Mouse (Mus musculus): ENCODE data around the gene Hes3. TPM values are rescaled to one million over a fixed set of nuclear protein-coding genes. Genes with fewer than 3 reads are reported as not detected.

The Hes3 gene
- polyA plus RNA-seq, 1 experiment = not detected

GRCm38 (mm10) chr4:152290385-152290784 is 1.1 kb downstream of the Hes3 start:
- H3K27ac ChIP-seq (ENCODE audit: control insufficient read depth, insufficient read depth, low read depth, low read length, poor library complexity) = no peak overlapping the region
- H3K4me1 ChIP-seq (ENCODE audit: control insufficient read depth, insufficient read depth, low read length) = no peaks in the 10 kb centered on the region
- WGBS = 2% methylated on average over 39 of the region's 39 CpGs
- TF ChIP-seq CTCF (IDR thresholded peaks at IDR 0.05; ENCODE audit: control insufficient read depth, insufficient read depth, low read length) (no peak), POLR2A (IDR thresholded peaks at IDR 0.05; ENCODE audit: borderline replicate concordance, control insufficient read depth, low read depth, low read length) (no peak)
- no peak overlapping the region for H3K4me3 ChIP-seq (replicated peaks; ENCODE audit: control insufficient read depth, low read depth, low read length)

GRCm38 (mm10) chr4:152288398-152288945 is 3.0 kb downstream of the Hes3 start:
- TF ChIP-seq CTCF (IDR thresholded peaks at IDR 0.05; ENCODE audit: control insufficient read depth, insufficient read depth, low read length) (no peak), POLR2A (IDR thresholded peaks at IDR 0.05; ENCODE audit: borderline replicate concordance, control insufficient read depth, low read depth, low read length) (no peak)
- H3K27ac ChIP-seq (ENCODE audit: control insufficient read depth, insufficient read depth, low read depth, low read length, poor library complexity) = no peak overlapping the region
- H3K4me1 ChIP-seq (ENCODE audit: control insufficient read depth, insufficient read depth, low read length) = no peaks in the 10 kb centered on the region
- 56% methylated on average over 18 of the region's 18 CpGs for WGBS
- no peak overlapping the region for H3K4me3 ChIP-seq (replicated peaks; ENCODE audit: control insufficient read depth, low read depth, low read length)

GRCm38 (mm10) chr4:152287317-152288120 is 3.9 kb downstream of the Hes3 start:
- no peak overlapping the region for H3K4me3 ChIP-seq (replicated peaks; ENCODE audit: control insufficient read depth, low read depth, low read length)
- no peak for TF ChIP-seq POLR2A (IDR thresholded peaks at IDR 0.05; ENCODE audit: borderline replicate concordance, control insufficient read depth, low read depth, low read length)
- no peak for TF ChIP-seq CTCF (IDR thresholded peaks at IDR 0.05; ENCODE audit: control insufficient read depth, insufficient read depth, low read length)
- H3K27ac ChIP-seq (ENCODE audit: control insufficient read depth, insufficient read depth, low read depth, low read length, poor library complexity) = no peak overlapping the region
- WGBS = 24% methylated on average over 19 of the region's 19 CpGs
- H3K4me1 ChIP-seq (ENCODE audit: control insufficient read depth, insufficient read depth, low read length) = no peaks in the 10 kb centered on the region

- TF ChIP-seq POLR2A (IDR thresholded peaks at IDR 0.05; ENCODE audit: borderline replicate concordance, control insufficient read depth, low read depth, low read length) = no peak
- TF ChIP-seq CTCF (IDR thresholded peaks at IDR 0.05; ENCODE audit: control insufficient read depth, insufficient read depth, low read length) = no peak
- H3K4me1 ChIP-seq (ENCODE audit: control insufficient read depth, insufficient read depth, low read length) = no peaks in the 10 kb centered on the region
- H3K27ac ChIP-seq (ENCODE audit: control insufficient read depth, insufficient read depth, low read depth, low read length, poor library complexity) = no peak overlapping the region
- 6% methylated on average over 26 of the region's 26 CpGs for WGBS
- no peak overlapping the region for H3K4me3 ChIP-seq (replicated peaks; ENCODE audit: control insufficient read depth, low read depth, low read length)
These were observed 4.6 kb downstream of the Hes3 start for GRCm38 (mm10) chr4:152286887-152287286.

- Histone ChIP-seq H3K4me3 (replicated peaks; ENCODE audit: control insufficient read depth, low read depth, low read length) (no peak overlapping the region), H3K27ac (ENCODE audit: control insufficient read depth, insufficient read depth, low read depth, low read length, poor library complexity) (no peak overlapping the region), H3K4me1 (ENCODE audit: control insufficient read depth, insufficient read depth, low read length) (no peaks in the 10 kb centered on the region)
- WGBS = 11% methylated on average over 32 of the region's 32 CpGs
- TF ChIP-seq CTCF (IDR thresholded peaks at IDR 0.05; ENCODE audit: control insufficient read depth, insufficient read depth, low read length) (no peak), POLR2A (IDR thresholded peaks at IDR 0.05; ENCODE audit: borderline replicate concordance, control insufficient read depth, low read depth, low read length) (no peak)
These were observed 5.3 kb downstream of the Hes3 start for GRCm38 (mm10) chr4:152286183-152286582.

GRCm38 (mm10) chr4:152285505-152285904 is 6.0 kb downstream of the Hes3 start:
- Histone ChIP-seq H3K4me1 (ENCODE audit: control insufficient read depth, insufficient read depth, low read length) (no peaks in the 10 kb centered on the region), H3K4me3 (replicated peaks; ENCODE audit: control insufficient read depth, low read depth, low read length) (no peak overlapping the region), H3K27ac (ENCODE audit: control insufficient read depth, insufficient read depth, low read depth, low read length, poor library complexity) (no peak overlapping the region)
- WGBS = 3% methylated on average over 10 of the region's 10 CpGs
- TF ChIP-seq CTCF (IDR thresholded peaks at IDR 0.05; ENCODE audit: control insufficient read depth, insufficient read depth, low read length) (peak; percentile 71), POLR2A (IDR thresholded peaks at IDR 0.05; ENCODE audit: borderline replicate concordance, control insufficient read depth, low read depth, low read length) (no peak)

- 3% methylated on average over 70 of the region's 70 CpGs for WGBS
- TF ChIP-seq POLR2A (IDR thresholded peaks at IDR 0.05; ENCODE audit: borderline replicate concordance, control insufficient read depth, low read depth, low read length) = no peak
- TF ChIP-seq CTCF (IDR thresholded peaks at IDR 0.05; ENCODE audit: control insufficient read depth, insufficient read depth, low read length) = peak; percentile 84
- Histone ChIP-seq H3K27ac (ENCODE audit: control insufficient read depth, insufficient read depth, low read depth, low read length, poor library complexity) (no peak overlapping the region; the same call in 1 of the 2 replicates), H3K4me1 (ENCODE audit: control insufficient read depth, insufficient read depth, low read length) (no peaks in the 10 kb centered on the region), H3K4me3 (replicated peaks; ENCODE audit: control insufficient read depth, low read depth, low read length) (no peak overlapping the region)
These were observed 8.1 kb downstream of the Hes3 start for GRCm38 (mm10) chr4:152283186-152283950.

- Histone ChIP-seq H3K4me1 (ENCODE audit: control insufficient read depth, insufficient read depth, low read length) (no peaks in the 10 kb centered on the region), H3K27ac (ENCODE audit: control insufficient read depth, insufficient read depth, low read depth, low read length, poor library complexity) (no peak overlapping the region), H3K4me3 (replicated peaks; ENCODE audit: control insufficient read depth, low read depth, low read length) (no peak overlapping the region)
- WGBS = 12% methylated on average over 34 of the region's 34 CpGs
- TF ChIP-seq CTCF (IDR thresholded peaks at IDR 0.05; ENCODE audit: control insufficient read depth, insufficient read depth, low read length) = no peak
- TF ChIP-seq POLR2A (IDR thresholded peaks at IDR 0.05; ENCODE audit: borderline replicate concordance, control insufficient read depth, low read depth, low read length) = no peak
These were observed 8.7 kb downstream of the Hes3 start for GRCm38 (mm10) chr4:152282721-152283120.

All from bone marrow, adult 2 months (tissue).